Mouse (Mus musculus): ENCODE measurements around the gene Ints1.
A peak's percentile ranks its signal among the peaks of the same experiment; 100 is the strongest.

The Ints1 gene

DNA sequence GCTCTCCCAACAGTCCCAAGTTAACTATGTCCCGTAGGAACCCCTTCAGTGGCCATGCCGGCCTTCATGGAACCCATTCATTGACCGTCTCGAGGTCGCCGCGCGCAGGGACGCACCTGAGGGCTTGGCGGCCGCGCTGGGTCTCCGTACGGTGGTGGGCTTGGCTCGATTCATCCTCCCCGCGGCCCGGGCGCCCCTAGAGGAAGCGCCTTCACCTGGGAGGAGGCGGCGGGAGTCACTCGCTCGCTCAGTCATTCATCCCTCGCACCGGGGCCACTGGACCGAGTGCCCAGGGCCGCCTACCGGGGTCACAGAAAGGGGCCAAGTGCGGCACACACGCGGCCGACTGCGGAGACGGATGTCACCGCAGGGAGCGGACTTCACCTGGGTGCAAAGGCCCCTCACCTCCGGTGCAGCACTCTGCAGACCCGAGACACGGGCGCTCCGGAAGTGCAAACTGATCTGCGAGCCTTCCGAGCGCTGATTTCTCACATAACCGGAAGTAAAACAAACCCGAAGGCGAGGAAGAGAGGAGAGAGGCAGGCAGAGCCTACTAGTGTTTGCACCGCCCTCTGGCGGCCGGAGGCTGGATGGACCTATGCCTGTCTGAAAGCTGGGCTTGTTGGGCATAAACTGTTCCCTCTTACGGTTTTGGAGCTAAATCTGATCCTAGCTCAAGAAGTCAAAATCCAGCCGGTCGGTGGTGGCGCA, at the start of gene Ints1:
Ints1 (minus strand) TSS at position 459 of the 711 bp plus-strand sequence.
- peak; percentile 94 for DNase-seq (ENCODE audit: low spot score)

DNA sequence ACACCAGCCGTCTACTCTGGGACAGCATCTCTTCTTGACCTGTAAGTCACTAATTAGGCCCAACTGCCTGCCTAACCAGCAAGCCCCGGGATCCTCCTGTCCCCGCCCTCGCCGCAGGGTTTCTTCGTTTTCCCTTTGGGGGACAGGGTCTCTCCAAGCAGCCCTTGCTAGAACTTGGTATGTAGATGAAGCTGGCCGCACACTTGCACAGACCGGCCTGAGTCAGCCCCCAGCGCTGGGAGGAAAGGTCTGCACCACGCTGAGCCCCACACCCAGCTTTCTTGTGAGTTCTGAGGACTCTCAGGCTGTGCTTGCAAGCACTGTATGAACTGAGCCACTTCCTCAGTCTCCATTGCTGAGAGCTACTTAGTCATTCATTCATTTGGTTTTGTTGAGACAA, 49.1 kb upstream of the Ints1 start:
- DNase-seq (ENCODE audit: low spot score): no peak

DNA sequence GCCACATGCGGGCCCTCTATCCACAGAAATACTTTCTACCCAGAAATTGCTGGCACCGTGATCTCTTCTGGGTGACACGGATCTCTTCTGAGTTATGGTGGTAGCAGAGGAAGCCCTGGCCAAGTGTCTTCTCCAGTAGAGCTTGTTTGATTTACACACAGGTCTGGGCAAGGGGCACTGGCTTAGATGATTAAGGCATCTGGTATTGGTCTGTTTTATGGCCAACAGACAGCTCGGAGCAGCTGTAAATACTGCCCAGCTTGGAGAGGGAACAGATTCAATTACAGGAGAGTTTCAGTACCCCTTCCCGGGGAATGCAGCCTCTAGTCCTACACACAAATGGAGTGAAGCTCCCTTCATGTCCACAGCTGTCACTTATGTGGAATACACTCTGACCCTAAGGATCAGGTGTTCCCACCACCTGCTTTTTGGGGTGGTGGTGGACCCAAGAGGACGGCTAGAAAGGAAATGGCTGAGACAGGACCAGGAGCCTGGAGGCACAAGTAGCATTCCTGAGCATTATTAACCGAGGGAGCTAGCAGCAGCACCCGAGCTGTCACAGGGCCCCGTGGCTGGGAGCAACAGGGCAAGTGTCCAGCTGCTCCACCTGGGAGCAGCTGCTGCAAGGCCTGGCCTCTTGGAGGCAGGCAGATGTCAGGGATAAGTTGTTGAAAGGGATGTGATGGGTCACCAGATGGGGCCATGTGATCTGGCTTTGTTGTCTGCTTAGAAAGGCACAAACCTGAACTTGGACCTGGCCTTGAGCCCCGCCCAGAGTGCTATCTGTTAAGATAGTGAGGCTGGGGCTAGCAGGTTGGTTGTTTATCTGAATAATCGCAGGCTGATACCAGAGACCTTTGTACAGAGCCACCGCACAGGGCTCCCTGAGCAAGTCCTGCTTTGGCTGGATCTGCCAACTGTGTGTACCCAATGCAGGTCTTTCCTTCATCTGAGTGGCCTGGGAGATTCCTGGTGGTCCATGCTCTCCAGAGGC, 46.3 kb upstream of the Ints1 start:
- no peak for DNase-seq (ENCODE audit: low spot score)

DNA sequence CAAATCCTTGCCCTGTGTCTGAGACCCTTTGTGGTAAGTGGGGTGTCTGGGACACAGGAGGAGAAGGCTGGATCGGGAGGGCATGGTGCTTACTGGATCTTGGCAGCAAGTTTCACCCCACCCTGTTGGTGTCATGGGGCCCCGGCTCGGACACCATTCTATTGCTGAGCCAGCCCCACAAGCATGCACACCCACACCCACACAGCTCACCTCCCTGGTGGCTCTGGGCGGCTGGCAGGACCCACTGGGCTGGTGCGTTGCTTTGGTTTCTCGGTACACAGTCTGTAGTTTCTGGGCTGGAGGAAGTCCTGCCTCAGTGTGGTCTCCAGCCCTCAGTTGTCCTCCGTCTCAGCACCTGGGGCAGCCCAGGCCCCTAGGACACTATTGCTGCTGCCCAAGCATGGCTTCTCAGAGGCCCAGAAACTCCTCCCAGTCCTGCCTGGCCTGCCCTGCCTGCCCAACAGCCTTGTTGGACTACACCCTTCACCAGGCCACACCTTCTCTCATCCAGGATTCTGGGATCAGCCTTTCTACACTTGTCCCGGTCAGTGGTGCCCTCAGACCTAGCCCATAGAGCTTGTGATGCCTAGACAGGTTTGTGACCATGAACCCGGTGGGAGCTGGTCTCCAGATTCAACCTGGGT, 44.2 kb upstream of the Ints1 start, which contains the start of gene Tmem184a:
Tmem184a (minus strand) TSS at position 380 of the 644 bp plus-strand sequence.
- no peak for DNase-seq (ENCODE audit: low spot score)

DNA sequence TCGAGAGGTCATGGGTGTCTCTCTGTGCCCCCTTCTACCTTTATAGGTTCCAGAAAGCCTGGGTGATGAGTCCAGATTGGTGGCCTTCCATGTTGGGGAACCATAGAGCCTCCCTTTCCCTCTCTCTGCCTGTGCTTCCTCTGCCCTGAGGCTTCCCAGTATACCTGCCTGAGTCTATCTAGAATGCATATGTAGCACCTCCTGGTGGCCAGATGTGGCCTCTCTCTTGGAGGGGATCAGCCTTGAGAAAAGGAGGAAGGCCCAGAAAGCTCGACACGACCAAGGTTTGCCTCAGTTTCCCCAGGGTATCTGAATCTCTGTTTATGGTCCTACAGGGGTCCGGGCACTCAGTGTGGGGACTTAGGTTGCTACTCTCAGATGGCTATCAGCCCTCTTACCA, 43.3 kb upstream of the Ints1 start:
- no peak for DNase-seq (ENCODE audit: low spot score)

DNA sequence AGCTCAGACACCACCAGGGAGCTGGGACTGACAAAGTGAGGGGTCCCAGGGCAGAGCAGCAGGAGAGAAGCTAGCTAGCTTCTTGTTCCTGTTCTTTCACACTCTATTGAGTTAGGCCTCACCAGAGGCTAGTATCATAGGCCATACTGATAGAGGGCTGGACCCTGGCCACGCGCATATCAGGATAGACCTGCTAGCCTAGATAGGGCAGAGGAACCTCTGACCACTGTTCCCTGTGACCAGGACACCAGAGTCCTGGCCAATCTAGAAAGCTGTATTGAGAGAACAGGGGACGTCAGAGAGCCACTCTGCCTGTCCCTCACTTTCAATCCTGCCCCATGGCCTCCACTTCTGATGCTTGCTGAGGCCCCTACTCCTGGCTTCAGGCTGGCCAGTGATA, 42.6 kb upstream of the Ints1 start:
- DNase-seq (ENCODE audit: low spot score): no peak

DNA sequence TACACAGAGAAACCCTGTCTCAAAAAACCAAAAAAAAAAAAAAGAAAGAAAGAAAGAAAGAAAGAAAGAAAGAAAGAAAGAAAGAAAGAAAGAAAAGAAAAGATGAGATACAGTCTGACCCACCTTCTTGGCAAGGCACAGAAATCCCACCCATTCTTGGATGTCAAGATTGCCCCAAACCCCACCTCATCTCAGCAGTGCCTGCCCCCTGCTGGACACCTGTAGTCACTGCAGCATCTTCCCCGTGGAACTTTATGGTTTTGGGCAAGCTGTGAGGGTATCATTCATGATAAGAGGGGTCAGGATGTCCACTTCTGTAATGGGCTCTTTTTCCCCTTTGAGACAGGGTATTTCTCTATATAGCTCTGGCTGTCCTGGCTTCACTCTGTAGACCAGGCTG, 41.8 kb upstream of the Ints1 start:
- DNase-seq (ENCODE audit: low spot score): no peak

DNA sequence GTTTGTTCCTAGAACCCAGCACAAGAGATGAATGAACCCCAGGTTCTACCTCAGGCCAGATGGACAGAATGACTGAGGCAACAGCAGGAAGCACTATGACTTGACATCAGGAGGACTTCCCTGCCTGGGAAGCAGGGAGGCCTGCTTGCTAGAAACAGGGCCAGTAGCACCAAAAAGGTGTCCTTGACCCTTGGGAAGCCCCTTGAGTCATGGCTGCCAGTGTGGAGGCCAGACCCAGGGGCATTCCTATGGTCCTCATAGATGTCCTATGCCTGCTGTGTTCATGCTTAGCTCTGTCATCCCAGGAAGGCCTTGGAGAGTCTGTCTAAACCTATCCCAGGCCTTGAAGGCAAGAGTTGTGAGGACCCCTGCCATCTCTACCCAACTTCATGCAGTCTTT, 41.0 kb upstream of the Ints1 start:
- no peak for DNase-seq (ENCODE audit: low spot score)

DNA sequence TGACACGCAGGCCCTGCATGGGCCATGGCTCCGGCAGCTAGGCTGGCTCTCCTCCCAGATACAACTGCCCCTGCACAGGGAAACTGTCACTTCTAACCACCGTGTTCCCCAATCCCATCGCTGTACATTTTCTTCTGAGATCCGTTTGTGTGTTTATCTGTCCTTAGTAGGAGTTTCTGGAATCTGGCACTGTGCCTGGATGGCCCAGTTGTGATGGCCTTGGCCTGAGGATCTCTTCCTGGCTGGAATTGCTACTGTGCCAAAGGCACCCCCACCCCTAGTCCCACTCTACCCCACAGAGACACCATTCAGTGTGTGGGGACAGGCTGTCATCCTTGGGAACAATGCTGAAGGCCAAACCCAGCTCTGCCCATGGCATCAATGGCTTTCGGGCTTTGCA, 40.5 kb upstream of the Ints1 start:
- no peak for DNase-seq (ENCODE audit: low spot score)

DNA sequence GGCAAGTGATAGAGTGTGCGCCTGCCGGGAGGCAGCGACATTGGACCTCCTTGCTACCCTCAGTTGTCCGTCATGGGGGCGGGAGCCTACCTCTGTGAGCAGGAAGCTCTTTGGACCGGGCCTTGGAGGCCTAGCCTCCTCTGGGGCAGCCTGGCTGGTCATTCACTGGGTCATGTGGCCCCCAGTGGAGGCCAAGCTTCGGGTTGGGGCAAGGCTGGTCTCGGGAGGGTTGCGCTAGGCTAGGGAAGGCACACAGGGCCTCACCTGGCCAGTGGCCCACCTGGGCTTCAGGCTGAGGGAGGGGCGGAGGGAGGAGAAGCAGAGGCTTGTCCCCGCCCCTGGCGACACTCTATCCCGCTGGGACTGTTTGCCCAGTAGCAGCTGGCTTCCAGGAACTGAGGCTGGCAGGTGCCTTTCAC, 38.5 kb upstream of the Ints1 start:
- no peak for DNase-seq (ENCODE audit: low spot score)

DNA sequence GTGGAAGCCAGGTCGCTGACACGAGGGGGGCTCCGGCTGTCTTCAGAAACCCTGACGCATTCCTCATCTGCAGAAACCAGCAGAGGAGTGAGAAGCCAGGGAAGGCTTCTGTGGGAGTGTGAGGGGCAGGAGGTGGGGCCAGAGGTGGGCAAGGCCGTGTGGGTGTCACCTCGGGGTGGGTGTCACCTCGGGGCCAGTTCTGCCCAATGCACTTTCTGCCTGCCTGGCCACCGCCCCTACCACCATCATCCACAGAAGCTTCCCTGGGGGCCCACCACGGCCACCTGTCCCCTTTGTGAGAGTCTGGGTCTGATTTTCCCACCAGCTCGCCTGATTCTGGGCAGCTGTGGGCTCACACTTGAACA, 37.6 kb upstream of the Ints1 start:
- no peak for DNase-seq (ENCODE audit: low spot score)

DNA sequence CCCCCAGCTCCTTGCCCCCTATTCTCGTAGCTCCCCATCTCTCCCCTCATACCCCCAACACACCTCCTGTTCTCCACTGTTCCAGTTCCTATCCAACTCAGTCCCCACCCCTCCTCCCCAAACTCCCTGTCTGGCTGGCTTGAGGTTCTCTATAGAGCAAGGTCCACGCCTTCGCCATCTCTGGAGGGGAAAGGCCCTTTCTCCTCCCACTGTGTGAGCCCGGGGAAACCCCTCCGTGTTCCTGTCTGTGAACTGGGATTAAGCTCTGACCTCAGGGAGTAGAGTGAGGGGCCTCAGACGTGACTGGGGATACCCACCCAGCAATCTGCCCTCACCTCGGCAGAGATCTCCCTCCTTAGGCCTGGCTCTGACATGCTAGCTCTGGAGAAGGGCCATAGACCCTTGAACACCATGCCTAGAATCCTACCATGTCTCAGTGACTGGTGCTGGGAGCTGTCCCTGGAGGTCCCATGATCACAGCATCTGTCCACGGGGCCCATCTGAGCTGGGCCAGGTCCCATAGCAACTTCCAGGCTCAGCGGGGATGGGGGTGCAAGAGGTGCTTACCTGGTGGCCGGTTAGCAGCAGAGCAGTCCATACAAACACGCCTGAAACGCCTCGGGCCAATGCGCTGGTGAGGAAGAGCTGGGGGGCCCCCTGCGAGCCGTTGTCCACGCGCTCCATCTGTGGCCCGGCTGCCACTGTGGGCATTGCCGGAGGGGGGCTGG, 37.1 kb upstream of the Ints1 start:
- no peak for DNase-seq (ENCODE audit: low spot score)

DNA sequence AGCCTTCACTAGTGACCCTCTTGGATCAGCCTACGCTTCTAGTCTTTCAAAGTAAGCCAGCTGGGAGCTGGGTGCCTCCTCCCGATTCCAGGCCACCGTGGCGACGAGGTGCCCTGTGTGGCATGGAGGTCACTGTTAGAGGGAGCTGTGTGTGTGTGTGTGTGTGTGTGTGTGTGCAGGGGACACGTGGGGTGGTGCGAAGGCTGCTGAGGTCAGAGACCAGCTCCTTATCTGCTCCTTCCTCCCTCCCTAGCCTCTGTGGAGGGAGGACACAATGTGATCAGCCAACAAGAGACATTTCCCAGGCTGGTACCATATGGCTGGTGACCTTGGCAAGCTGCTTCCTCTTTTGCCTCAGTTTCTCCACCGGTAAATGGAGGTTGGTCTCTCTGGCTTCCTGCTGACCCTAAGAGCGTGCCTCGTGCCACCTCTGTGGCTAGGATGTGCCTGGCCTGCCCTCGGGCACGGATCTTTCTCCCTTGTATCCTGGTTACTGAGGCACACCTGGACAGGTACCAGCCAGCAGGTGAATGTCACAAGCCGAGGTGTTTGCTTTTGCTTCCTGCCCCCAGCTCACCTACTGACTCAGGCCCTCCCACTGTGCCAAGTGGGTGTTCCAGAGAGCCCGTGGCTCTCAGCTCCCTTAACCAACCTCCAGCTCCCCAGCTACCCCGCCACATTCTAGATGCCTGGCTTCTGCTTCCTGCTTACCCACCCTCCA, 36.4 kb upstream of the Ints1 start:
- DNase-seq (ENCODE audit: low spot score): no peak

DNA sequence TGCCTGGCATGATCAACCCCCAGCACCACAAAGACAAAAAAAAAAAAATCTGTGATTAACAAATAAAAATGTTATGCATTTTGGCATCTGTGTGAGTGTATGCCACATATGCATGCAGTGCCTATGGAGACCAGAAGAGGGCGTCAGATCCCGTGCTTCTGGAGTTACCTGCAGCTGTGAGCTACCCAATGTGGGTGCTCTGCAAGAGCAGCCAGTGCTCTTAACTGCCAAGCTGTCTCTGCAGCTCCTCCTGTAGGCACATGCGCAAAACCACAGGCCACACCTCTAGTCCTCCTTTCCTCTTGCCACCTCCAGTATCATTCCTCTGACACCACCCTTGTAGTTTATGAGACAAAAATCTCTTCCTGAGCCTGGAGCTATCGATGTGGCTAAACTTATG, 33.9 kb upstream of the Ints1 start:
- no peak for DNase-seq (ENCODE audit: low spot score)

DNA sequence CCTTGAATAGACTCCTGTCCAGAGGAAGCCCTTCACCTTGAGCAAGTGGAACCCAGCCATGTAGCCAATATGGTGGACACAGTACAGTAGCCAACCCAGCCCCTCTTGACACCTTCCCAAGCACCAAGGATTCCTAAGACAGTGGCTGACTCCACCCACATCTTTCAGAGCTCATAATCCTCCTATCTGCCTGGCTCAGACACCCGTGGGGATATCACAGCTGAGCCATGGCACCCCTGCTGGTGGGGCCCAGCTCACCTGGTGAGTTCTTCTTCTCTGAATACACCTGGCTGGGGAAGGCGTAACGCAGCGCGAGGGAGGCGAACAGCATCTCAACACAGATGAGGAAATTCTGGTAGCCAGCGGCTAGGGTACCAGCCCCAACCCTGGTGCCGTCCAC, 30.4 kb upstream of the Ints1 start:
- DNase-seq (ENCODE audit: low spot score): no peak

DNA sequence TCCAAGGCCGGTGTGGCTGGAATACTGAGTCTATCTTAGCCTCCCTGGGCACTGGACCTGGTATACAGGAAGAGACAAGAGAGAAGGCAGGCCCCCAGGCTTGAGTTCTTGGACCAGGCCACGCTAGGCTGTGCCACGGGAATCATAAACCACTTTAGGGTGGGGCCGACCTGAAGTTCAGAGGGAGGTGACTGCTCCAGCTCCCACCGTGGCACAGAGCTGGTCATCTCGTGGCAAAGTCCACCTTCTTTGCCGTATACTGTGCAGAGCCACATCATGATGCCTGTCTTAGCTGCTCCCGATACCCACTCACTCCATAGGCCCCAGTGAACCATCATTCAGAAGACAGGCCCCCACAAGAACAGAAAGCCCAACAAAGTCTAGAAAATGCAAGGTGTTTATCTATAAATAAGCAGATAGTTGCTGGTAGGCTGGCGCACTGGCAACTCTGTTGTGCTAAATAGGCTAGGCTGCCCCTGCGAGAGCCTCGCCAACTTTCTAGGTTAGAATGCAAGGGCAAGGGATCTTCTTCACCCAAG, 29.2 kb upstream of the Ints1 start:
- no peak for DNase-seq (ENCODE audit: low spot score)

DNA sequence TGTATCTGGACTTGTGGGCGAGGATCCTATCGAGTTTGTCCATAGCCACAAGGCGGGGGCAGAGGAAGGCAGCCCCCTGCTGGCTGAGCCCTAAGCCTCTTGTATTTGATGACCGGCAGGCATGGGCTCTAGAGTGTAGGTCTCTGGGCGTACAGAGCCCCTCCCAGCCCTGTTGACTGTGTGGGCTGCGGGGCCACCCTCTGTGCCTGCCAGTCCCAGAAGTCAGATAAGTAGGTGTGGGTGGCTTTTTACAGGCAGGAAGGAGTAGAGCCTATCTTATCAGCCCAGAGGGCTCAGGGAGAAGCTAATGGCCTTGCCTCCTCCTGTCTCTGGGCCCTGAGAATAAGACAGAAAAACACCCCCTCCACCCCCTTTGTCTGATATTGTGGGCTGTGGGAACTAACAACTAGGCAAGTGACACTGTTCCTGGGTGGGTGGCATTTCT, 28.7 kb upstream of the Ints1 start:
- no peak for DNase-seq (ENCODE audit: low spot score)

DNA sequence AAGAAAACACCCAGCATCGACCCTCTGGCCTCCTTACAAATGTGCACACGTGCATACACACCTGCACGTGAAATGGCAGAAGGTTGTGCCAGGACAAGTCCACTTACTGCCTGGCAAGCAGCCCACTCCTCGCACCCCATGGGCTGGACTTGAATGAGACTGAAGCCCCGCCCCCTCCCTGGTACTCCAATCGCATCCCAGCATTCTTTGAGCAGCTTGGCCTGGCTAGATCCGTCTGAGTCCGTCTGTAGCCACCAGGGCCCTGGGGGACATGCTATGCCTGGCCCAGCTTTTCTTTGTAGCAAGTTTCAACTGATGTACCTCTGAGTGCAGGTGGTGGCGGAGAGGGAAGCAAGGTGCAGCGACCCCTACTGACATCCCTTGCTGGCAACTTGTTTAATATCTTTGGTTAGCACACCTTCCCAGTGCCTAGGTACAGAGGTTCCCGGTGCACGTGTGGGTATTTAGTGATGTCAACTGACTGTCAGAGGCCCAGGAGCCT, 28.2 kb upstream of the Ints1 start:
- DNase-seq (ENCODE audit: low spot score): peak; percentile 56

DNA sequence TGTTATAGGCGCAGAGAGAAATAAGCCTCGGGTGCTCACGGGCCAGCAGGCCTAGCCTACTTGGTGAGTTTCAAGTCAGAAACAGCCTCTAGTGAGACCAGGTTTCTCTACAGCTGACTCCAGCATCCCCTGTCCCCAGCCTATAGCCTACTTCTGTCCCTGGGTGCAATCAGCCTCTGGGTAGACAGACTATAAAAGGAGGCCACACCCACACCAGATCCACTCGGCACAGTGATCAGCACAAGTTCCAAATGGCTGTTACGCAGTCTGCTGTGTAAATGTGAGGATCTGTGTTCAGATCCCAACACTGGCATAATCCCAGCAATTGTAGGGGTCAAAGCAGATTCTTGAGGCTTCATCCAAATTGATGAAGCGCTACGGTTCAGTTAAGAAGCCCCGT, 27.7 kb upstream of the Ints1 start:
- no peak for DNase-seq (ENCODE audit: low spot score)

DNA sequence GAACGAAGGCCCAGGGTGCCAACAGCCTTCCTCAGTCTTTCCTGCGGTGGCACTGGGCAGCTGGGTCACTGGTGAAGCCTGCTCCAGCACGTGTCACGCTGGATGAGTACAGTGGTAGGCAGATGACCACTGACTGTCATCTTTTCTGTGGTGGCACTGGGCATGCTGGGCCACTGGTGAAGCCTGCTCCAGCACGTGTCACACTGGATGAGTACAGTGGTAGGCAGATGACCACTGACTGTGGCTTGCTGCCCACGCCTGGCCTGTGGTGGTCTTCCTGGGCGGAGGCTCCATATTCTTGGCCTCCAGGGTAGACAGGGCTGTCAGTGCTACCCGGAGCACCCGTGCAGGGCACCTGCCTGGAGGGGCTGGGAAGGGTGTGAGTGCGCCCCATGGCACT, 26.4 kb upstream of the Ints1 start:
- no peak for DNase-seq (ENCODE audit: low spot score)

DNA sequence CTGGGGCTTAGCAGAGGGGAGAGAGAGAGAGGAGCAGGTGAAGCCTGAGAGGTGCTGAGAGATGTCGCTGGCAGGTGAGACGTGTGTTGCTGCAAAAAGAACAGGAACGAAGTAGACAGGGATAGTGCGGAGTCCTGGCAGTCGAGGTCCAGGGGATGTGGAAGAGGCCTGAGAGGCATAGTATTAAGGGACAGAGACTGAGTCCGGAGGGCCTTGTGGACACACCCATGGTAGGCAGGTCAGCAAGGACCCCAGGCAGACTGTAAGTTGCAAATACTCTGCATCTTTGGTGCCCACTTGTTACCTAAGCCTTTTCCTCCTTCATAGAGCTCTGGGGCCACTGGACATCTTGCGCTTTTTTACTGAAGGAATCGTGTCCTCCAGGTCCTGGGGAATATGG, 25.8 kb upstream of the Ints1 start:
- DNase-seq (ENCODE audit: low spot score): no peak

All from T-cell, adult 2 months (primary cell).